Mouse (Mus musculus): ENCODE results near the gene Polr1b.

Polr1b gene

DNA sequence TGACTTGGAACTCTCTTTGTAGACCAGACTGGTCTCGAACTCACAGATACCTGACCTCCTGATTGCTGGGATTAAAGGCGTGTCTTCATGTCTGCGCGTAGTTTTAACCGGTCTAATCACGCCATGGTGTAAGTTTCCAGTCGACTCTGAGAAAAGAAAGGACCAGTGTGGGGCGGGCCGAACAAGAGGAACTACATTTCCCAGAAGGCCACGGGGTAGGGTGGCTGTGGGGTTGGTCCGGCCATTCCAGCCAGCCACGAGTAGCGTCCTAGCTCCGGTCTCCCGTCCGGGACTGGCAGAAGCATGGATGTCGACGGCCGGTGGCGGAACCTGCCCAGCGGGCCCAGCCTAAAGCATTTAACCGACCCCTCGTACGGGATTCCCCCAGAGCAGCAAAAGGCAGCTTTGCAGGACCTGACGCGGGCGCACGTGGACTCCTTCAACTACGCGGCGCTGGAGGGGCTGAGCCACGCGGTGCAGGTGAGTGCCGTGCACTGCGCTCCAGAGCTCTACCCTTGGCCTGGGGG lies at the start of gene Polr1b:
Polr1b (plus strand) TSS at position 212 of the 527 bp plus-strand sequence.
- peak; percentile 94 to 96 for DNase-seq

GRCm38 (mm10) chr2:129052451-129052983 lies 48.3 kb upstream of the Polr1b start:
- no peak for DNase-seq

GRCm38 (mm10) chr2:129055741-129056140 lies 45.1 kb upstream of the Polr1b start:
- no peak for DNase-seq

- peak in 1 of 2 experiments; percentile 54 for DNase-seq
Observed at GRCm38 (mm10) chr2:129056597-129056996, 44.2 kb upstream of the Polr1b start.

GRCm38 (mm10) chr2:129057256-129057655 lies 43.5 kb upstream of the Polr1b start:
- no peak for DNase-seq

GRCm38 (mm10) chr2:129057920-129058361 lies 42.9 kb upstream of the Polr1b start:
- no peak for DNase-seq

DNA sequence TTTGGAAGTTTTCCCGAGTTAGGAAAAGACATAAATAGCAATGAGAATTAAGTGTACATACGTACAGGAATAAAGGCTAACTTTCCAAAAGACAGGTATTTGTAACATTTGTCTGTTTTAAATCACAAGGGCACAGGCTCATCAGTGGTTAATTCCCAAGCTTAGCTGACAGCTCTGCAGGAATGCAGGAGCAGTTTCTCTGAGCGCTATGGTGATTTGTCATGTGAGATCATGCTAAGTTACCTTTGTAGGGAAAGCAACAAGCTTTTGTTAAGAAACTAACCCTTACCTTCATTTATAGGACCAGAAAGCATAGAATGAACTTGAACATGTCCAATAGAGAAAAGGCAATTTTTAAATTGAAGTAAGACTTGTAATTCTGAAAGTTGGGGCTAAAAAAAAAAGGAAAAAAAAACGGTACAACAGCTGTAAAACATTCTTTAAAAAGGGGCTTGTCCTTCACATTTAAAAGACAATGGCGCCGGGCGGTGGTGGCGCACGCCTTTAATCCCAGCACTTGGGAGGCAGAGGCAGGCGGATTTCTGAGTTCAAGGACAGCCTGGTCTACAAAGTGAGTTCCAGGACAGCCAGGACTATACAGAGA lies 39.2 kb upstream of the Polr1b start:
- no peak for DNase-seq

GRCm38 (mm10) chr2:129065437-129066282 lies 35.1 kb upstream of the Polr1b start, which contains the start of gene Ttl:
TSS of gene Ttl (plus strand) at chr2:129065942.
- DNase-seq: peak; percentile 83 to 91

GRCm38 (mm10) chr2:129066326-129066725 lies 34.5 kb upstream of the Polr1b start:
- DNase-seq: peak; percentile 40 to 57

DNA sequence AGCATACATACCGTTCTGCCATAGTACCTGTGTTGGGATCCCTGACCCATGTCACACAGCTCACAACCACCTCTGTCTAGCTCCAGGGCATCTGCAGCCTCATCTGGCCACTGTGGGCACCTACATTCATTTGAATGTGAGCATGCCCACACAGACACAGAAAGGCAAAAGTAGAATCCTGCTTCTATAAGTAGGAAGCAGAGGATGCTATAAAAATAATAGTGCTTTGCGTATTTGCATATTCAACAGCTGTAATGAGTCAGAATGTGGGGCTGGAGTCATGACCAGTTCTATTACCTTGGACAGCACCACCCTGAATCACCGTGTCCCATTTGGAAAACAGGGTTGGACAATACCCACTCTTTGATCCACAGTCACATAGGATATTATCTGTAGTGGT lies 30.5 kb upstream of the Polr1b start:
- no peak for DNase-seq

- peak; percentile 15 to 46 for DNase-seq
Observed at GRCm38 (mm10) chr2:129078313-129078712, 22.5 kb upstream of the Polr1b start.

DNA sequence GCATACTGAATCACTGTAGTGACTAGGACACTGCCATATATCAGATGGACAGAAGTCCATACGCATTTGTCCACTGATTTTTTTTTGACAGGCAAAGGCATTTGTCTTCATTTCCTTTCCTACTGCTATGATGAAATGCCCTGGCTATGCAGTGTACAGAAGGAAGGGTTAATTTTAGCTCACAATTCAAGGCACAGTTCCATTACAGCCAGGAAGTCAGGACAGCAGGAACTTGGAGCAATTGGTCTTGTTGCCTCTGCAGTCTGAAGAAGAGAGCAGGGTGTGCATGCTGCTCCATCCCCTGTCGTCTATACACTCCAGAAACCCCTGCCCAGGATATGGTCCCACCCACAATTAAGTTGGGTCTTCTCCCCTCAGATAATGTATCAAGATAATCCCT lies 21.6 kb upstream of the Polr1b start:
- no peak for DNase-seq

GRCm38 (mm10) chr2:129081097-129081496 lies 19.7 kb upstream of the Polr1b start:
- DNase-seq: peak in 1 of 2 experiments; percentile 24

DNA sequence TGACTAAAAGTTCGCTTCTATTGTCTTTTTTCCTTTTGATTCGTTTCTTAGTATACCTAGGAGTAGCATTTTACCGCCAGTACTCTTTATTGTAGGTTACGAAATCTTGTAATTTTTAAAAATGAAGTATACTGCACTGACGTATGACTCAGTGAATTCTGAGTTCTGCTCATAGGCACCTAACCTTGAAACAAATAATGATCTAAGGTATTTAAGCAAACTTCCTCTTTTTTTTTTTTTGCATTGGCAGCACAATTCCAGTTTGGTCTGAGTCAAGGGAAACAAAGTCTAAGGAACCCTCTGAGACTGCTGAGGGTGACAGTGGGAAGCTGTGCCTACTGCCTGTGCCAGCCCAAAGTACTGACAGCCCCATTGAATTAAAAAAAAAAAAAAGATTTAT lies 17.3 kb upstream of the Polr1b start:
- no peak for DNase-seq

- DNase-seq: peak in 1 of 2 experiments; percentile 58
Observed at GRCm38 (mm10) chr2:129084959-129085358, 15.8 kb upstream of the Polr1b start.

DNA sequence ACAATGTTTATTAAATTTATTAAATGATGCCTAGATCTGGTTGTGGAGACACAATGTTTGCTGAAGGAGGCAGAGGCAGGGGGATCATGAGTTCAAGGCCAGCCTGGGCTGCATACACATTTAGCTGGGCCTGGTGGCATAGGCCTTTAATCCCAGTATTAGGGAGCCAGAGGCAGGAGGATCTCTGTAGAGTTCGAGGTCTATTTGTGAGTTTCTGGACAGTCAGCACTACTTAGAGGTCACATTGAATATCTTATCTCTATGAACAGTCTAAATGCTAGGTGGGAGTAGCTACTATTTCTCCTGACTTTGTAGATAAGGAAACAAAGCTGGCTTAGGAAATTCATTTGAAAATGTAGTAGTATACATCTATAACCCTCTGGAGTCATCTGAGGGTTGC lies 13.3 kb upstream of the Polr1b start:
- no peak for DNase-seq

- no peak for DNase-seq
Observed at GRCm38 (mm10) chr2:129090370-129090769, 10.4 kb upstream of the Polr1b start.

- DNase-seq: no peak
Observed at GRCm38 (mm10) chr2:129092810-129093209, 8.0 kb upstream of the Polr1b start.

- peak; percentile 68 to 76 for DNase-seq
Observed at GRCm38 (mm10) chr2:129093926-129094724, 6.7 kb upstream of the Polr1b start.

- no peak for DNase-seq
Observed at GRCm38 (mm10) chr2:129112924-129113323, 12.1 kb downstream of the Polr1b start.

GRCm38 (mm10) chr2:129115706-129116367 lies 15.0 kb downstream of the Polr1b start:
- peak; percentile 55 to 57 for DNase-seq

DNA sequence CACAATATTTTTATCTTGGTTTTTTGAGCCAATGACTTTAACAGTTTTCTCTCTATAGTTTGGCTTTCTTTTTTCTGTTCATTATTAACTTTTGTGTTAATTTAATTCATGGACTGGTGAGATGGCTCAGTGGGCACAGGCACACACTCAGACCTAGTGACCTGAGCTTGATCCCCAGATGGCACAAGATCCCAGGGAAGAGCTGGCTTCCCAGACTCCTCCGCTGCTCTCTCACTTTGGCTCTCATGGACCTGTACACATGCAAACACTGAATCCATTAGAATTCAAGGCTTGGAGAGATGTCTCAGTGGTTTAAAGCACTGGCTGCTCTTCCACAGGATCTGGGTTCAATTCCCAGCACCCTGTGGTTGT lies 15.6 kb downstream of the Polr1b start:
- DNase-seq: peak; percentile 48 to 71

Data from kidney, postnatal 36 days (tissue).